15 mouse cellular contexts compared by ENCODE assay signal in the genomic region with DNA sequence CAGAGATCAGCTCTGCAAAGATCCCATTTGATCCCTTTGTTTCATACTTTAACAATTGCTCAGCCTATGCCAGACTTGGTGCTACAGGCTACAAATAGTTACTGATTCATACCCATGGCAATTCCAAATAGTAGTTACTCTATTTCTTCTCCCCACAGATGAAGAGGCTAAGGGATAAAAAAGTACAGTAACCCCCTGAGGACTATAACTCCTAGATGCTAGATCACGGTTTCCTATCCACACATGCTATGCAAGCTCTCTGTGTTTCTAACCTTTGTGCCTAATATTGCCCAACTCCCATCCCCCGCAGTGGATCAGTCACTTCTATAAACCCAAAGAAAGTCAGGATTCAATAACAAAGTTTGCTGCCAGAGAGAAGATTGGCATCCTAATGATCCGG.
DNase-seq lines count a peak whose midpoint lies in the region.
"Had no signal": no experiment of that assay in that cellular context is flagged by ENCODE, and none has a peak within 500 bp of the region (broad histone marks: within the 10 kb centered on the region; RNA-seq: fewer than 3 reads in every experiment).

No protein-coding gene starts in this region.

- DNase-seq in NIH3T3 (ENCODE audit: low read depth) (peak; percentile 24), adipocyte (ENCODE audit: low spot score) (peak; percentile 7)
- peak; percentile 78 for DNase-seq in gonadal fat pad, adult 2 months (ENCODE audit: low read depth)
- no peak for DNase-seq in left cerebral cortex, postnatal 4 days
- DNase-seq in testis, postnatal 10 days (ENCODE audit: low spot score), result no peak
- DNase-seq: adrenal gland, adult 2 months; adrenal gland, postnatal 10 days; adrenal gland, postnatal 25 days; cerebellum, adult 11 months; cerebellum, adult 18-20 months; cerebellum, adult 8-10 months; cerebellum, adult 9-11 months; cerebellum, postnatal 14 days; cerebellum, postnatal 36 days; embryo, embryonic 11 days had no signal

- intact Hi-C loops in left cerebral cortex, postnatal 4 days (cut with DNase I), result no loop called here

Comparison
In these comparisons a context has a peak if more than half of its experiments do, and no peak if none do; other contexts are left out.
1. DNase-seq: peak in NIH3T3 (single experiment), adipocyte (single experiment) and gonadal fat pad, adult 2 months (single experiment); none in left cerebral cortex, postnatal 4 days (single experiment) and testis, postnatal 10 days (single experiment).